Mouse (Mus musculus) small intestine, adult 2 months (tissue): ENCODE data around the gene Hist2h4. TPM values are rescaled to one million over a fixed set of nuclear protein-coding genes. Genes with fewer than 3 reads are reported as not detected.

ENCODE experiments used
- H3K27ac ChIP-seq: fragments of 200-500 bp; 2 replicates; pipeline ENCODE4 v1.5.1; 2012; ENCODE audit warnings: low read depth, low read length, control low read depth, inconsistent platforms; ENCODE audit not compliant: insufficient read depth
- H3K27me3 ChIP-seq: fragments of 200-500 bp; 2 replicates; pipeline ENCODE4 v1.6.1; 2012; ENCODE audit warnings: mild to moderate bottlenecking, moderate library complexity, low read length, inconsistent platforms; ENCODE audit not compliant: control insufficient read depth, insufficient read depth
- H3K36me3 ChIP-seq: fragments of 200-500 bp; 2 replicates; pipeline ENCODE4 v1.6.1; 2012; ENCODE audit warnings: mild to moderate bottlenecking, low read length, control low read depth, inconsistent platforms; ENCODE audit not compliant: control insufficient read depth, insufficient read depth
- H3K4me1 ChIP-seq: fragments of 200-500 bp; 2 replicates; pipeline ENCODE4 v1.6.1; 2012; ENCODE audit warnings: low read length, inconsistent platforms, mixed read lengths; ENCODE audit not compliant: control insufficient read depth, insufficient read depth, insufficient read length
- H3K4me3 ChIP-seq: fragments of 200-500 bp; 2 replicates; pipeline ENCODE4 v1.5.1; 2012; ENCODE audit warnings: low read depth, mild to moderate bottlenecking, control low read depth, inconsistent platforms, low read length, moderate library complexity
- CTCF ChIP-seq: fragments of 200-500 bp; IDR thresholded peaks from 2 replicates; pipeline ENCODE4 v1.5.1; 2012; ENCODE audit warnings: low read depth, mild to moderate bottlenecking, control low read depth, inconsistent platforms, low read length, moderate library complexity, mixed read lengths; ENCODE audit not compliant: insufficient replicate concordance, insufficient read length; ENCODE audit errors: extremely low read depth
- POLR2A ChIP-seq: fragments of 200-500 bp; IDR thresholded peaks from 2 replicates; pipeline ENCODE4 v1.6.1; 2012; ENCODE audit warnings: low read depth, mild to moderate bottlenecking, control low read depth, inconsistent platforms, low read length, moderate library complexity
- WGBS: fragments of 180-500 bp; shearing (Covaris S2); methylation state at CpG from one replicate; pipeline ENCODE4 v1.1.7; 2018; 5-methylcytosine and 5-hydroxymethylcytosine counted together
- polyA plus RNA-seq: library from polyadenylated mRNA; depleted of rRNA; stranded (reverse); fragments of >200 nt; gene quantifications from 2 replicates; pipeline ENCODE4 v1.2.3, GENCODE M21; 2012; rRNA removed

The Hist2h4 gene
- polyA plus RNA-seq, result 4.2 and 6.3 TPM in 2 replicates

DNA sequence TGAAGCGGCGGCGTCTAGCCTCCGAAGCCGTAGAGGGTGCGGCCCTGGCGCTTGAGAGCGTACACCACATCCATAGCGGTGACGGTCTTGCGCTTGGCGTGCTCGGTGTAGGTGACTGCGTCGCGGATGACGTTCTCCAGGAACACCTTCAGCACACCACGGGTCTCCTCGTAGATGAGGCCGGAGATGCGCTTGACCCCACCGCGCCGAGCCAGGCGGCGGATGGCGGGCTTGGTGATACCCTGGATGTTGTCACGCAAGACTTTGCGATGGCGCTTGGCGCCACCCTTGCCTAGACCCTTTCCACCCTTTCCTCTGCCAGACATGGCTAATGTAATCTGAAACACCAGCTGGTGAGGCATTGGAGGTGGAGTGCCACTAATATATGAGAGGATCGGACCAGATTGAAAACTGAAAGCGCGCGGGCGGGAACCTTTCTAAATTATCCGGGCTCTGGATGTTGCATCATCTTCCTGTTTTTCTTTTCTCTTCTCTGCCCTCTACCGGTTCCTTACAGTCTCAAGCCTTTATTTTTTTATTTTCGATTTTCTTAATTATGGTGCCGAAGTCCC lies at the start of gene Hist2h4:
Gene Hist2h4 (minus strand): TSS at position 333 of the 572 bp plus-strand sequence.
- no peaks in the 10 kb centered on the region for H3K36me3 ChIP-seq
- WGBS, result under 1% methylated on average over 40 of the region's 40 CpGs
- peak within 1 kb of the TSS; percentile 74 for H3K4me3 ChIP-seq
- H3K27ac ChIP-seq, result peak within 1 kb of the TSS; percentile 98
- H3K4me1 ChIP-seq, result peaks cover 9% of the 10 kb centered on the region; the same call in 1 of the 2 replicates
- H3K27me3 ChIP-seq, result no peaks in the 10 kb centered on the region
- TF ChIP-seq POLR2A (peak; percentile 96), CTCF (no peak)

GRCm38 (mm10) chr3:96312341-96313098 lies 49.4 kb upstream of the Hist2h4 start:
- TF ChIP-seq CTCF (no peak), POLR2A (no peak)
- 54% methylated on average over 8 of the region's 8 CpGs for WGBS
- Histone ChIP-seq H3K4me3 (no peak overlapping the region), H3K4me1 (no peaks in the 10 kb centered on the region), H3K27ac (no peak overlapping the region), H3K27me3 (no peaks in the 10 kb centered on the region), H3K36me3 (no peaks in the 10 kb centered on the region)

GRCm38 (mm10) chr3:96309441-96309840 lies 46.3 kb upstream of the Hist2h4 start:
- no peak overlapping the region for H3K27ac ChIP-seq
- 40% methylated on average over 3 of the region's 3 CpGs for WGBS
- H3K27me3 ChIP-seq, result no peaks in the 10 kb centered on the region
- no peaks in the 10 kb centered on the region for H3K4me1 ChIP-seq
- H3K36me3 ChIP-seq, result no peaks in the 10 kb centered on the region
- H3K4me3 ChIP-seq, result no peak overlapping the region
- no peak for TF ChIP-seq CTCF
- TF ChIP-seq POLR2A, result no peak

- no peak for TF ChIP-seq POLR2A
- no peak for TF ChIP-seq CTCF
- WGBS, result 65% methylated on average over 9 of the region's 9 CpGs
- H3K27ac ChIP-seq, result no peak overlapping the region
- no peaks in the 10 kb centered on the region for H3K27me3 ChIP-seq
- no peaks in the 10 kb centered on the region for H3K36me3 ChIP-seq
- no peak overlapping the region for H3K4me3 ChIP-seq
- no peaks in the 10 kb centered on the region for H3K4me1 ChIP-seq
These were observed 43.4 kb upstream of the Hist2h4 start for GRCm38 (mm10) chr3:96306506-96306905.

DNA sequence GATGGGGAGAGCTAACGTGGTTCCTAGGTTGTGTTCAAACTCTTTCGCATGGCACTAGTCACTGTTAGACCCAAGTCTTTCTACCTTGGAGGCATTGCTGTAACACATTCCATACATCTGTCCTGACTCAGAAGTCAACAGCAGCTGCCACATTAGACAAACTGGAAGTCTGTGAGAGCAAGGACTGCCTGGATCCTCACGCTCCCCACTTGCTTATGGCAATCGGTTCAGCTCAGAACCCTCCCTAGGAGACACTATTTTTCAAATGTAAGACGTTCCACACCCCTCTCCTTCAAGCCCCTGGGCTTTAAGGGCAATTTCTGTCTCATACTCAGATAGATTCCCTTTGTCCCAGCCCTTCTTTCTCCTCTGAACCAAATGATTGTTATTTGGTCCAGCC lies 39.0 kb upstream of the Hist2h4 start:
- H3K4me3 ChIP-seq, result no peak overlapping the region
- H3K36me3 ChIP-seq, result no peaks in the 10 kb centered on the region
- H3K27me3 ChIP-seq, result no peaks in the 10 kb centered on the region; the same call in 1 of the 2 replicates
- H3K27ac ChIP-seq, result no peak overlapping the region
- TF ChIP-seq POLR2A (no peak), CTCF (no peak)
- H3K4me1 ChIP-seq, result no peaks in the 10 kb centered on the region
- 78% methylated on average over 5 of the region's 5 CpGs for WGBS

DNA sequence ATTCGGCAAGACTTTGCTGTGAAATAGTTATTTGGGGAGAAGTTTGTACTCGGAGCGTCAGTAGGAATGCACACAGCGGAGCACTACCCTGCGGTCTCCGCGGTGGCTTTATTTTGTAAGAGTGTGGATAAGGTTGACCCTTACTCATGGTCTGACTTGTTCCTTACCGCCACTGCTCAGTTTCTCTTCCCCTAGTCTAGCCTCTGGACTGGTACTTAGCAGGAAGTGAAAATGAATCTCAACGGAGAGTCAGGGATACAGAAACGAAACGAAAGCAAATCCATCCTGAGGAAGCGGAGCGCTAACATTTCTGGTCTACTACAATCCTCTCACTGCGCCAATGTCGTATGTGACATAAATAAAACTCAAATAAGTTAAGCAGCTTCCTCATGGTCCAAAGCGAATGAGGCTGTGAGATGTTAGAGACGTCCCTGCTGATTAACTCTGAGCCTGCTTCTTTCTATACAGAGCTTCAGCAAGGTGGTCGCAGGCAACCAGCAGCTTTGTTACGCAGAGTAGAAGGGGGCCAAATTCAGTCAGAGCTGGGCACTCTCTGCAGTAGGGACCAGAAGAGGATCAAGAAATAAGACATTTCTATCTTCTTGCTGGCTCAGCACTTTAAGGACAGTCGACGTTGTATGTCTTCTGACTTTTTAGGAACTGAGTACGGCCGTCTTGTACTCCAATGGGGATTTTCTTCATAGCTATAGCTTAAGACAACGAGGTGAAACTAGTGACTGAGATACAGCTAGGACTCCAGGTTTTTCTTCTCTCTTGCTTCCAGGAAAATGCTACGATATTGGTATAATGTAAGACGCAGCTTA lies 37.8 kb upstream of the Hist2h4 start:
- H3K27me3 ChIP-seq, result peaks cover 2% of the 10 kb centered on the region; the same call in 1 of the 2 replicates
- H3K27ac ChIP-seq, result no peak overlapping the region
- WGBS, result 52% methylated on average over 26 of the region's 26 CpGs
- peak overlapping the region; percentile 29; the same call in 1 of the 2 replicates for H3K4me3 ChIP-seq
- no peak for TF ChIP-seq POLR2A
- no peak for TF ChIP-seq CTCF
- H3K36me3 ChIP-seq, result no peaks in the 10 kb centered on the region
- H3K4me1 ChIP-seq, result no peaks in the 10 kb centered on the region

DNA sequence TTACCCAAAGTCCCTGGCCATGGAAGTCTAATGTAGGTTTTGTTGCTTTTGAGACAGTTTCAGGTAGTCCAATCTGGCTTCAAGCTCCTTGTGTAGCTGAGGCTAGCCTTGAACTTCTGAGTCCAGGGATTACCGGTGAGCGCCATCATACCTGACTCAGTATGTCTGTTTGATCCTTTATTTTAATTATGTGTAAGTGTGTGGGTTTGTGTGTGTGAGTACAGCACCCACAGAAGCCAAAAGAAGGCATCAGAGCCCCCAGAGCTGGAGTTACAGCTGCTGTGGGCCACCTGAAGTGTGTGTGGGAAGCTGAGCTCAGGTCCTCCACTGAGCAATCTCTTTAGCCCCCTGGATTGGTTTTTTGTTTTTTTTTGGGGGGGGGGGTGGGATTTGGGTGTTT lies 36.5 kb upstream of the Hist2h4 start:
- TF ChIP-seq CTCF (no peak), POLR2A (no peak)

More for the DNA sequence above, 36.5 kb upstream of the Hist2h4 start:
- H3K4me1 ChIP-seq, result no peaks in the 10 kb centered on the region
- H3K4me3 ChIP-seq, result no peak overlapping the region
- H3K27me3 ChIP-seq, result peaks cover 2% of the 10 kb centered on the region; the same call in 1 of the 2 replicates
- H3K36me3 ChIP-seq, result no peaks in the 10 kb centered on the region
- no peak overlapping the region for H3K27ac ChIP-seq
- 99% methylated on average over 2 of the region's 2 CpGs for WGBS
